Mouse (Mus musculus): Measurements from ENCODE around the gene Fev.

Fev gene

DNA sequence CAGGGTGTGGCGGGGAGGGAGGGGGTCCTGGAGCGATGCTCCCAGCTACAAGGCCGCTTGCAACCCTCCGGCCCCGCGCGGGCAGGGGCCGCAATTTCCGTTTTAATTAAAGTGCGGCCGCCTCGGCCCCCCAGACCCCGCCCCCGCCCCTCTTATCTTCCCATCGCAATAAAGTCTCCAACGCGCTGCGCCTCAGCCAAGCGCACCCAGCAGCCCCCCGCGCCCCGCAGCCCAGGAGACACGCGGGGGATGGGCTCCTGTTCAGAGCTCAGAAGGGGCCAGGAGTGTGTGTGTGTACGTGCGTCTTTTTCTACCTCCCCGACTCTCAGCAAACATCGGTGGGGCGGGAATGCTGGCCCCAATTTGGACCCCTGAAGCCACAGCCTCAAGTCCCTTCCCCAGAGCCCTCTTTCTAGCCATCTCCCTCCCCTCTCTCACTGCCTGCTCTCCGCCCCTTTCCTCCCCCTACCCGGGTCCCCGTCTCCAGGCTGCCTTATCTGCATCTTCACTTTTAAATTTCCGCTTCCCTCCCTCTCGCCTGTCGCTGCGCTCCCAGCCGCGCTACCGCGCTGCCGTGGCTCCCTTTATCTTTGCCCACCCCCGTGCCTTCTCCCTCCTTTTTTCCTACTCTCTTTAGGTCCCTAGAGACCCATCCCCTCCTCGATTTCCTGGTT lies at the start of gene Fev:
Fev (minus strand) TSS at position 51 of the 674 bp plus-strand sequence.
- DNase-seq (ENCODE audit: low read depth in 1 of 2, low spot score in 2 of 2) = no peak

DNA sequence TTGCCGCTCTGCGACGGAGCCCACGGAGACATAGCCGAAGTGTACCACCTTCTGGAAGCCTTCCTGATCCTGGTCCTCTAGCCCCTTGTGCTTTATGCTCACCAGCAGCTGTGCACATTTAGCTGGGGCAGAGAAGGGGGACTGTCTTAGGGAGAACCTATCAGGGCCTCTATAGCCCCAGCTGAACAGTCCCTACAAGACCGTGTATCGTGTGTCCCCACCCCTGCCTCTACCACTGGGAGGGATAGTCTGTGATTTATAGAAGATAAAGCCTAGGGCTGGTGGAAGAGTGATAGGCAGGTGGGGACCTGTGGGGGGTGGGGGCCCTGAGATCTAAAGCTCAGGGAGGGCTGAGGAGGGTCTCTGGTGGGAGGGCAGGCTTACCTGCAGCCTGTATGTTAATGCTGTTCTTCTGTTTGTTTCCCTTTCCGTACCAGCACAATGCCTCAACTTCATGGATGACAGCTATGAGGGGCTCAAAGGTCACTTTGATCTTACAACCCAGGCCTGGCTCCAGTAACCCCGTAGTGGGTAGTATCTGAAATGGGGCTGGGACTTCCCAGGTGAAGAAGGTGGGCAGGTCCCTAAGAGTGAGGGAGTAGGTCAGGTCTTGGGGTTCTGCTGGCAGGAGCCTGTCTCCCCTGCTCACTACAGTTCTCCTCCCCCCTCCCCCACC lies 42.5 kb upstream of the Fev start:
- DNase-seq (ENCODE audit: low read depth in 1 of 2, low spot score in 2 of 2) = no peak

DNA sequence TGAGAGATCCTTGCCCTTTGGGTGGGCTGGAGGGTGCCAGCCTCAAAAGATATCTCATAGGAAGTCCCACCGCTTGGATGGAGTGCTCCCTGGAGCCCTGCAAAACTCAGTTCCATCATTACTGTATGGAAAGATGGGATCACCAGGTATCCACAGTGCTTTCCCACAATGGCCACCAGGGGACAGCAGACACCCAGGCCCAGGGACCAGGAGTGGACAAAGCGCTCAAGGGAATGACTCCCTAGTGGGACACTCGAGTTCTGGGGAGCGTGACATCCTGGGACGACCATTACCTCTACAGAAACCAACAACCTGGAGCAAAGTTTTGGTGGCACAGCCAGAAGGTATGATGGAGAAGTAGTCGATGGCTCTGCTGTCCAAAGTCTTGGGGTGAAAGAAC lies 41.5 kb upstream of the Fev start:
- DNase-seq (ENCODE audit: low read depth in 1 of 2, low spot score in 2 of 2) = no peak

GRCm38 (mm10) chr1:74924464-74924863 lies 39.2 kb upstream of the Fev start:
- no peak for DNase-seq (ENCODE audit: low read depth in 1 of 2, low spot score in 2 of 2)

GRCm38 (mm10) chr1:74915706-74916105 lies 30.5 kb upstream of the Fev start:
- DNase-seq (ENCODE audit: low read depth in 1 of 2, low spot score in 2 of 2) = no peak

GRCm38 (mm10) chr1:74902191-74902590 lies 17.0 kb upstream of the Fev start:
- DNase-seq (ENCODE audit: low read depth in 1 of 2, low spot score in 2 of 2) = no peak

DNA sequence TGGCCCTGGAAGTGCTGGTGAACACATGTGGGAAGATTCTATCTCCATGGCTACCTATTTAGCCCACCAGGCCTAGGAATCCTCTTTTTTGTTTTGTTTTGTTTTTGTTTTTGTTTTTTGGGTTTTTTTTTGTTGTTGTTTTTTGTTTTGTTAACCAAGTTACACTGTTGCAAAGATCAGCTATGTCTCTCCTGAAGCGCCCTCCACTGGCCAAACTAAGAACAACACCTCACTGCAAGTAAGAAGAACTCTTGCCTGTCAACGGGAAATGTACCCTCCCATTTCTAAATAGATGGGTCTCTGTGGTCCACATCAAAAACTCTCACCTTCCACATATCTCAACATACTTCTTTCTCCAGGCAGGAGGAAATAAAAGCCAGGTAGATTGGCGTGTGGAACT lies 16.5 kb upstream of the Fev start:
- no peak for DNase-seq (ENCODE audit: low read depth in 1 of 2, low spot score in 2 of 2)

DNA sequence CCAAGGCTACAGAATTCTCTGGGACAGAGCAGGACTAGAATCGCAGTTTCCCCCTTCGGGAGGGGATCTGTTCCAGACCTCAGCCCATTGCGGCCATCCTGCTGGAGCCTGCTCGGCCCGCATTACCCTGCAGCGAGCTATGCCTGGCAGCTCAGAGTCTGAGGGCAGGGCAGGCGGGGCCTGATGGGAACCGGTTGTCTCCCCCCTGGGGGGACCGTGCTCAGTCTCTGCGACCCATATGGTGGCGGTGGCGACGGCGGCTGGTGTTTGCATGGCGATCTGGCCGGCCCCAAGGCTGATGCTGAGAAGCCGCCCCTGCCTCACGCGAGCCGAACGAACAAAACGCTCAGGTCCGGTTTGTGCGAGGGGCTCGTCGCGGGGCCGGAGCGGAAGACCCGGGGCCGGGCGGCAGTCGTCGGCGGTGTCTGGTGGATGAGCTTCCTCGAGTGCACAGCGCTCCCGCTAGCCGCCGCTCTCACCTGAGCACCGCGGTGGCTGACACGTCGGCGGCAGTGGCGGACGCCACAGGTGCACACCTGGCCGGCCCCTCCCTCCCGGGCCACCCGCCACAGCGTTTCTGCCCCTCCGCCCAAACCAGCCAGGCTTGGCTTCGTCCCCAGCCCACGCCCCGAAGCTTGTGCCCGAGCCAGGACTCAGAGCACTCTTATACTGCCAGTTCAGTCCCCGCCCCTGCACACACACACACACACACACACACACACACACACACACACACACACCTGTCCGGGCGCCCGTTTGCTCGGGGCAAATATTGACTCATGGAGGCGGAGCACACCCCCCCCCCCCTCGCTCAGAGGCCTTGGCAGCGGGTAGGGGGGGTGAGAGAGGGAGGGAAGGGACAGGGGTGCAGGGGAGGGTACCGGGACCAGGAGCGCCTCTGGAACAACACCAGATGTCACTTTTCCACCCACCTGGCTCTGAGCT lies 15.4 kb upstream of the Fev start:
- DNase-seq (ENCODE audit: low read depth in 1 of 2, low spot score in 2 of 2) = no peak

- DNase-seq (ENCODE audit: low read depth in 1 of 2, low spot score in 2 of 2) = no peak
Observed at GRCm38 (mm10) chr1:74898656-74899431, 13.6 kb upstream of the Fev start.

GRCm38 (mm10) chr1:74897976-74898375 lies 12.8 kb upstream of the Fev start:
- DNase-seq (ENCODE audit: low read depth in 1 of 2, low spot score in 2 of 2) = no peak

DNA sequence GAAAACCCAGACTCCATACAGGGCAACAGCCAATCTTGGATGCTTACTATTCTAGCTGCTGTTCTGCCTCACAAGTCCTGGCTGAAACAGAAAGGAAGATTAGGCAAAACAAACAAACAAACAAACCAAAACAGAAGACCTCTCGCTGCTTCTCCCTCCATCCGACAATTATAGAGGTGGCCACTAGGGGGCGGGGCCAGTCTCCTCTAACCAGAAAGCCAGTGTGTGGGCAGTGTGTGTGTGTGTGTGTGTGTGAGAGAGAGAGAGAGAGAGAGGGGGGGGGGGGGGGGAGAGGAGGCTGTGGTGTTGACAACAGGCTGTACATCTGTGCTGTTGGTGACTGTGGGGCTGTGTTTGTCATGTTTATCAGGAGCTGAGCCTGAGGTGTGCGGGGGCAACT lies 9.7 kb upstream of the Fev start:
- DNase-seq (ENCODE audit: low read depth in 1 of 2, low spot score in 2 of 2) = no peak

DNA sequence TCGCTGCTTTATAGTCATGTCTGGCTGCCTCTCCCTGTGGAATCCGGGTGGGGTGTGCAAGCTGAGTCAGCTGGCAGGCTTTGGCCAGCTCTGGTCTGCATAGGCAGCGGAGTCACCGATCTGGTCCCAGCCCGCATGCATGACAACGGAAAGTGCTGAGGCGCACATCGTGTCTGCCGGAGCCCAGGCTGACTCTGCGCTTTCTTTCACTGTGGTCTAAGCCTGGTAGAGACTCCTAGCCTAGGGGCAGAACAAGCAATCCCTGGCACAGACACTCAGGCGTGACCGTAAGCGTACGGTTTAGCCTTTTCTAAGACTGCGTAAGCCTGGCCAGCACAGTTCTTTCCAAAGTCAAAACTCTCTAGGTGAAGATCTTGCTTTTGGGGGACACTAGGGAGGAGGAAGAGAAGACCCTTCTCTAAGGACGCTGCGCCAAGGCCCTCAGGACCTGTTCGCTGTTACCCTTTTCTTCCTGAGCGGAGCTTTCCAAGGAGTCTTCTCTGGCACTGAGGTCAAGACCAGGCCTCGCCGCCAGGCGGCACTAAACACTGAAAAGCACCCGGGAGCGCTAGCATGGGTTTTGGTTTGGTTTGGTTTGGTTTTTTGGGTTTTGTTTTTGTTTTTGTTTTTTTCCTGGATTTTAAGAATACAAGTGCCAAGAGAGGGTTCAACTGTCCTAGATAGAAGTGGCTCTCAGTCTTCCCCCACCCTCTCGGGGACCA lies 8.1 kb upstream of the Fev start, which contains the start of gene Cryba2:
Cryba2 (minus strand) TSS at position 10 of the 722 bp plus-strand sequence.
- no peak for DNase-seq (ENCODE audit: low read depth in 1 of 2, low spot score in 2 of 2)

DNA sequence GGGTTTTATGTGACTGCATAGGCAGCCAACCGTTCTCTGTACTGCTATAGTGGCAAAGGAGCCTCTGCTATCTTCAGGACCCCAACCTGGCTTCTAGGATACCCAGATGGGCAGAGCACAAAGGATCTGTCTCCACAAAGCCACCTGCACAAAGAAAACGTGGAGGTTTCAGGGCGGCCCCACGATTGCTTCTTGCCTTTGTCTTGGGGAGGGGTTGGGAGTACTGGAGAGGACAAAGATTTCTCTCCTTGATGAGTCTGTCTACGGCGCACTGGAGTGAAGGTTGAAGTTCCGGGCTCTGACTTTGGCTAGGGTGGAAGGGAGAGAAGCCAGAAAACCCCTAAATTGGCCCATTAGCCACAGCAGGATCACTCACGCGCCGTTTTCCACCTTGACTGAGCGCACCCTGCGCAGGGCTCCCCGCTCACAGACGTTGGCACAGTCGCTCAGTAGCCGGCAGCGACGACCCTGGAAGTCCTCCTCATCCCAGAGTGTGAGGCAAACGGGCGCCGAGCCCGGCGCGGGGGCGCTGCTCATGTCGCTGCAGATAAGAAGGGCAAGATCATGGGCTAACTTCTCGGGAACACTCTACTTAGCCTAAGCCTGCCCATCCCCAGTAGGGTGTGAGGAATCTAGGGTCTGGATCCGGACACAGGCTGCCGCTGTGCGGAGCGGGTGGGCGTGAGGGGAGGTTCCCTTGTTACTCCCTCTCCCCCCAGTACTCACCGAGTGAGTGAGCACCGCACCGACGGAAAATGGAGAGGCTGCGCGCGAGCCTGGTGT lies 7.3 kb upstream of the Fev start:
- DNase-seq (ENCODE audit: low read depth in 1 of 2, low spot score in 2 of 2) = no peak

GRCm38 (mm10) chr1:74891513-74891912 lies 6.3 kb upstream of the Fev start:
- DNase-seq (ENCODE audit: low read depth in 1 of 2, low spot score in 2 of 2) = no peak

- no peak for DNase-seq (ENCODE audit: low read depth in 1 of 2, low spot score in 2 of 2)
Observed at GRCm38 (mm10) chr1:74884196-74885141, 750 bp downstream of the Fev start.

GRCm38 (mm10) chr1:74883441-74883840 lies 1.8 kb downstream of the Fev start:
- no peak for DNase-seq (ENCODE audit: low read depth in 1 of 2, low spot score in 2 of 2)

DNA sequence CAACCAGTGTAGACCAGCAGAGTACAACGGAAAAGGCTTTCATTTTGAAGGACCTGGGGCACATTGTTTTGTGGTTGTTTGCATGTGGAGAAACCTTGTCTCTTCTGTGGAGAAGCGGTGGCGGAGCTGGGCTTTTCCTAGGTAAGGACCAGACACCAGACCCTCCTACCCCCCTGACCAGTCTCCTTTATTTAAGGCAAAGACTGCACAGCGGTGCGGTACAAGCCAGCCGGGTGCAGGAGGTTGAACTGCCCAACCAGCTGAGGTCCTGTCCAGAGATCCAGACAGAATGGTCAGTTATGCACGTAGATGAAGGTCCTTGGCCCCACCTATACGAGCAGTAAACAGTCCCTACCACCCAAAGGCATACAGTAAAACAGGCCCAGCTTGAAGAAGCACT lies 2.4 kb downstream of the Fev start:
- DNase-seq (ENCODE audit: low read depth in 1 of 2, low spot score in 2 of 2) = no peak

DNA sequence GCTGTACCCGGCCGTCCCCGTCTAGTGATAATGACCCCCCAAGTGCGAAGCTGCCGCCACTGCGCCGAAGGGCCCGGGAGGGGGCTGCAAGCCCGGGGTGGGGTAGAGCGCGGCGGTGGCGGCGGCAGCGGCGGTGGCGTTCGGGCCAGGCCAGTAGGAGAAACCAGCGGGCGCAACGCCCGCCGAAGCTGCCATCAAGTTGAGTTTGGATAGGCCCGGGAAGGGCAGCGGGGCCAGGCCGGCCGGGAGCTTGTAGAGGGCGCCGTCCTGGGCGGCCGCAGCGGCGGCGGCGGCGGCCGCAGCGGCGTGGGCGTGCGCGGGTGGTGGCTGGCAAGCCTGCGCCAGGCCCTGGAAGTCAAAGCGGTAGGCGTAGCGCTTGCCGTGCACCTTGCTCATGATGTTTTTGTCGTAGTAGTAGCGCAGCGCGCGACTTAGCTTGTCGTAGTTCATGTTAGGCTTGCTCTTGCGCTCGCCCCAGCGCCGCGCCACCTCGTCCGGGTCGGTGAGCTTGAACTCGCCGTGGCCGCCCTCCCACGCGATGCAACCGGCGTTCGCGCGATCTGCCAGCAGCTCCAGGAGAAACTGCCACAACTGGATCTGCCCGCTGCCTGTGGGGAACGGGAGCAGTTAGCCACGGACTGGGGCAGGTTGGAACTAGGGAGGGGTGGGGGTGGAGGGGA lies 3.0 kb downstream of the Fev start:
- DNase-seq (ENCODE audit: low read depth in 1 of 2, low spot score in 2 of 2) = no peak

Measured in monocyte, adult 2 months (primary cell).